Mouse (Mus musculus) kidney, embryonic 15.5 days (tissue): Measurements from ENCODE around the gene Hspa12a. TPM values are rescaled to one million over a fixed set of nuclear protein-coding genes. Genes with fewer than 3 reads are reported as not detected.
A peak's percentile ranks its signal among the peaks of the same experiment; 100 is the strongest.
"Not testable (repeated sequence)": the region's sequence is repeated elsewhere in the genome, so short reads cannot be mapped to it uniquely, and the experiment has no call there.

ENCODE experiments used
- ATAC-seq: fragments of 200-750 bp; cut with Nextera tagmentation; replicated peaks from 2 replicates; pipeline ENCODE4 v1.8.0; 2017; ENCODE audit warnings: moderate TSS enrichment; ENCODE audit not compliant: low FRiP score
- H3K27ac ChIP-seq: fragments of 300-500 bp; sonication (generic); 2 replicates; pipeline ENCODE4 v1.5.1; 2015; ENCODE audit warnings: mild to moderate bottlenecking, inconsistent platforms
- H3K27me3 ChIP-seq: fragments of 300-500 bp; sonication (generic); 2 replicates; pipeline ENCODE4 v1.6.1; 2015; ENCODE audit warnings: inconsistent platforms
- H3K36me3 ChIP-seq: fragments of 300-500 bp; sonication (generic); 2 replicates; pipeline ENCODE4 v1.6.1; 2015; ENCODE audit warnings: inconsistent platforms
- H3K4me1 ChIP-seq: fragments of 300-500 bp; sonication (generic); 2 replicates; pipeline ENCODE4 v1.6.1; 2015; ENCODE audit warnings: inconsistent platforms
- H3K4me2 ChIP-seq: fragments of 300-500 bp; sonication (generic); 2 replicates; pipeline ENCODE4 v1.6.1; 2015; ENCODE audit warnings: moderate library complexity, mild to moderate bottlenecking, inconsistent platforms
- H3K4me3 ChIP-seq: fragments of 300-500 bp; sonication (generic); replicated peaks from 2 replicates; pipeline ENCODE4 v1.5.1; 2015; ENCODE audit warnings: mild to moderate bottlenecking, inconsistent platforms
- H3K9ac ChIP-seq: fragments of 300-500 bp; sonication (generic); 2 replicates; pipeline ENCODE4 v1.6.1; 2015; ENCODE audit warnings: mild to moderate bottlenecking, inconsistent platforms
- H3K9me3 ChIP-seq: fragments of 300-500 bp; sonication (generic); replicated peaks from 2 replicates; pipeline ENCODE4 v1.6.1; 2016; ENCODE audit warnings: inconsistent platforms
- WGBS: fragments of 180-500 bp; shearing (Covaris S2); methylation state at CpG from one replicate; pipeline ENCODE4 v1.1.7; 2015; ENCODE audit warnings: mixed read lengths; 5-methylcytosine and 5-hydroxymethylcytosine counted together
- polyA plus RNA-seq: library from polyadenylated mRNA; unstranded; fragments of >200 nt; fragmentation: Nextera tagmentation; extraction: Ambion mirVana; gene quantifications from 2 replicates; pipeline ENCODE4 v1.2.1, GENCODE M21; 2015

Hspa12a gene
- polyA plus RNA-seq, 1 experiment from 2014 or later, result 16.6 TPM

DNA sequence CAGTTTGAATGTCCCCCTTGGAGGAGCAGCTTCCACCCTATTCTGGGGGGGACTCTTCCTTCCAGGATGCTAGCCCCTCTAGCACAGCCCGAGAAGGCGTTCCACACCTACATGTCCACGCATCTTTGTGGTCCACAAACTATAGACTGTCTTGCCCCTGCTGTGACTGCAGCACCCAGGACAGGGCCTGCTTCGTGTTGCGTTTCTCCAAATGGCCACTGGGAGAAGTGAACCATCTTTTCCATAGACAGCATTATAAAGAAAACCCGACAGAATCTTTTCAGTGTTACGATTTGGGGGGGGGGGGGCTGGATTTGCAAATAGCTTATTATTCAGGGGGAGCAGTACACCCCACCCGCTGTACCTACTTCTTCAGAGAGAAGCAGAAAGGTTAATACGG lies 36.8 kb downstream of the Hspa12a start:
- ATAC-seq, result no peak
- no peaks in the 10 kb centered on the region for H3K36me3 ChIP-seq
- no peak overlapping the region for H3K4me2 ChIP-seq
- H3K4me3 ChIP-seq, result no peak overlapping the region
- H3K27ac ChIP-seq, result no peak overlapping the region
- H3K27me3 ChIP-seq, result peaks cover 5% of the 10 kb centered on the region; the same call in 1 of the 2 replicates
- peaks cover 19% of the 10 kb centered on the region for H3K4me1 ChIP-seq
- 43% methylated on average over 9 of the region's 9 CpGs for WGBS
- no peak overlapping the region for H3K9ac ChIP-seq
- no peaks in the 10 kb centered on the region for H3K9me3 ChIP-seq

DNA sequence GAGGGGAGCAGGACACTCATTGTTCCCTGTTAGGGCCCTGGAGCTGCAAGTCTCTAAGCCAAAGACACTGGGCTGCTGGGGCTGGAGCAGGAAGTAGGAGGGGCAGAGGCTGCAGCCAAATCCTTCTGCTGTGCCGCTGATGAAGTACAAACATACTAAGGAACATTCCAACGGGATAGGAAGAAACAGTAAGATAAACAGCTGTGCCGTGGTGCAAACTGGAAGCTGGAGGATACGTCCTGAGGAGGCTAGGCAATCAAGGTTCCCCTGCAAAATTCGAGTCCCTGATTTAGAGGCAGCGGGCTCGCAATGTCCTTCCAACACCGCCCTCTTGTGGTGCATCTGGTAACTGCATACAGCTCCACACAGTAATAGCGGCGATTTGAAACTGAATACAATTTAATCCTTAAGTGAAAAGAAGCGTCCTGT lies 39.5 kb downstream of the Hspa12a start:
- Histone ChIP-seq H3K4me3 (peak overlapping the region; percentile 33), H3K4me2 (peak overlapping the region; percentile 60), H3K9ac (no peak overlapping the region), H3K27me3 (peaks cover 5% of the 10 kb centered on the region; the same call in 1 of the 2 replicates), H3K36me3 (no peaks in the 10 kb centered on the region), H3K9me3 (no peaks in the 10 kb centered on the region), H3K4me1 (peaks cover 13% of the 10 kb centered on the region), H3K27ac (peak overlapping the region; percentile 70; the same call in 1 of the 2 replicates)
- 0% methylated on average over 11 of the region's 11 CpGs for WGBS
- peak; percentile 80 for ATAC-seq

DNA sequence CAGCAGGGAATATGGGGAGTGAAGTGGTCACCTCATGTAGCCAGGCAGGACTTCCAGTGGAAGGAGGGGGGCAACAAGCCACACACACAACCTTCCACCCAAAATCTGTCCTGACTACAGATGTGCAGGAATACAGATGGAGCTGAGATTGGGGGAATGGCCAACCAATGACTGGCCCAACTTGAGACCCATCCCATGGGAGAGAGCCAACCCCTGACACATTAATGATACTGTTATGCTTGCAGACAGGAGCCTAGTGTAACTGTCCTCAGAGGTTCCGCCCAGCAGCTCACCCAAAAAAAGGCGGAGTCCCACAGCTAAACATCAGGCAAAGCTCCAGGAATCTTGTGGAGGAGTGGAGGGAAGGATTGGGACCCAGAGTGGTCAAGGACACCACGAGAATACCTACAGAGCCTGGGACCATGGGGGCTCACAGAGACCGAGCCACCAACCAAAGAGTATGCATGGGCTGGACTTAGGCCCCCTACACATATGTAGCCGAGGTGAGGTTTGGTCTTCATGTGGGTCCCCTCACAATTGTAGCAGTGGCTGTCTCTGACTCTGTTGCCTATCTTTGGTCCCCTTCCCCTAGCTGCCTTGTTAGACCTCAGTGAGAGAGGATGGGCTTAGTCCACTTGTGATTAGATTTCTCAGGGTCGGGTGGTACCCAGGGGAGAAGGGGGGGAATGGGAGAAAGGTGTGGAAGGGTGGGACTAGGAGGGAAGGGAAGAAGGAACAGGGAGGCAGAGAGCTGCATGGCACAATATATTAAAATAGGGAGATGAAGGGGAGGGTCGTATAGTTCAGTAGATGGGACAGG lies 40.2 kb downstream of the Hspa12a start:
- ATAC-seq, result no peak
- H3K4me3 ChIP-seq, result peak overlapping the region; percentile 33; the same call in 1 of the 2 replicates

DNA sequence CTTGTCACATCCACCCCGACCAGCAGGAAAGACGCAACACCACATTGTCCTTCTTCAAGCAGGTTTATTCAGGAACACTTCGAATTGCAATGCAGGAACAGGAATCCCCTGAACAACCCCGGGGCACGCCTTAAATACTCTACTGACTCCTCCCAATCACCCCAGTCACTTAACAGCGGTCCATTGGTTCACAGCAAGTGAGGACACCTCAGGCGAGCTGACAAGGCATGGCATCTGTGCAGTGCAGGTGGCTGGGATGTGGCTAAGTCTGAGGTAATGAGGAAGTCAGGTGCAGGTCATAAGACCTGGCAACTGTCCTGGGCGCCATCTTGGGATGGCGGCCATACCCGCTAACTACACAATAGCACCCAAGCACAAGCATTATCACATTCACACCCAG lies 43.0 kb downstream of the Hspa12a start:
- H3K9ac ChIP-seq, H3K27ac ChIP-seq, H3K27me3 ChIP-seq, ATAC-seq, H3K4me3 ChIP-seq, H3K36me3 ChIP-seq, H3K4me1 ChIP-seq, H3K4me2 ChIP-seq: not testable (repeated sequence)
- WGBS, result 94% methylated on average over 10 of the region's 10 CpGs
- peaks cover 11% of the 10 kb centered on the region for H3K9me3 ChIP-seq

More for the DNA sequence above, 40.2 kb downstream of the Hspa12a start:
- peaks cover 5% of the 10 kb centered on the region; the same call in 1 of the 2 replicates for H3K27me3 ChIP-seq
- no peaks in the 10 kb centered on the region for H3K36me3 ChIP-seq
- H3K9ac ChIP-seq, result no peak overlapping the region
- WGBS, result 62% methylated on average over 7 of the region's 7 CpGs
- H3K27ac ChIP-seq, result peak overlapping the region; percentile 70; the same call in 1 of the 2 replicates
- peak overlapping the region; percentile 60 for H3K4me2 ChIP-seq
- peaks cover 10% of the 10 kb centered on the region for H3K4me1 ChIP-seq
- peaks cover 2% of the 10 kb centered on the region; the same call in 1 of the 2 replicates for H3K9me3 ChIP-seq

DNA sequence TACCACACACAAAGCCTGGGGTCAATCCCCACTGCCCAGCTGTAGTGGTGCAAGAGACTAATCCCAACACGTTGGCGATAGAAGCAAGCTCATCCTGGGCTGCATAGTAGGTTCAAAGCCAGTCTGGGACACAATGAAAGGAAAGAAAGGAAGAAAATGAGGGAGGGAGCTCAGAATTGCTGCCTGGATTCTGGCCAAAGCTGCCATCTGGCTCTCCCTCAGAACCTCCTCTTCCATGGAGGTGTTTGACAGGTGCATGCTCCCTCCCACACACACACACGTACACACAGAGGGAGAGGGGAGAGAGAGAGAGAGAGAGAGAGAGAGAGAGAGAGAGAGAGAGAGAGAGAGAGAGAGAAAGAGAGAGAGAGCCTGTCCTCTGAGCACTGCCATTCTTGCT lies 47.2 kb downstream of the Hspa12a start:
- WGBS, result 65% methylated on average over 3 of the region's 3 CpGs
- no peaks in the 10 kb centered on the region for H3K36me3 ChIP-seq
- H3K9ac ChIP-seq, result no peak overlapping the region

DNA sequence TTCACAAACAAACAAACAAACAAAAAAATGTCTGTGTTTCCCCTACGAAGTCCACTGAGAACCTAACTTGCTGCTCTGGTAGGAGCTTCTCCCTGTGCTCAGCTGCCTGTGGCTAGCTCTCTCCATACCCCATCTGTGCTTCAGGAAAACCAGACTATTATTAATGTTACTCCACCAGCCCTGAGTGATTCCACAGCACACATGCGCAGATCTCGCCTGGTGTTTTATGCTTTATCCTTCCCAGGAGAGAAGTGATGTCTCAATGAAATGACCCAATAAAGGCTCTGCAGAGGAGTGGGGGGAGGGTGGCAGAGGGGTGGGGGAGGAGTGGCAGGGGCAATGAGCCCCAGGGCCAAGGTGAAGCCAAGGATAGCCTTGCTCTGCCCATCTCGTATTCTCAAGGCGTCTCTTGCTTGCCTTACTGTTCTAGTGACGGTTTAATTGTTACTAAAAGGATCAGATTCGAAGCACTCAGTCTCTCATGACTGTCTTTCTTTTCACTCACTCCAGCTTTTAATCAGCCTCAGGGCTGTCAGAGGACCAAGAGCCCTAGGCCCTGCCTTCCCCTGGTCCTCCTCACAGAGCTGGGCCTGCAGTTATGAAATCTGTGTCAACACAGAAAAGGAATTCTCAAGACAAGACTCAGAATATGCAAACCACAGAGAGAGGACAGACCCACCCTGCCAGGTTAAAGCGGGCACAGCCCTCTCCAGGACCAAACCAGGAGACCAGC lies 54.0 kb downstream of the Hspa12a start:
- Histone ChIP-seq H3K36me3 (no peaks in the 10 kb centered on the region), H3K27me3 (no peaks in the 10 kb centered on the region), H3K9ac (no peak overlapping the region), H3K4me1 (peaks cover 11% of the 10 kb centered on the region), H3K4me2 (no peak overlapping the region), H3K9me3 (no peaks in the 10 kb centered on the region), H3K4me3 (no peak overlapping the region), H3K27ac (no peak overlapping the region)
- no peak for ATAC-seq
- WGBS, result 30% methylated on average over 8 of the region's 8 CpGs

More for the DNA sequence above, 47.2 kb downstream of the Hspa12a start:
- no peaks in the 10 kb centered on the region for H3K4me1 ChIP-seq
- H3K9me3 ChIP-seq, result peaks cover 11% of the 10 kb centered on the region
- H3K27ac ChIP-seq, result no peak overlapping the region
- no peak overlapping the region for H3K4me3 ChIP-seq
- no peaks in the 10 kb centered on the region for H3K27me3 ChIP-seq
- ATAC-seq, result no peak
- H3K4me2 ChIP-seq, result no peak overlapping the region

DNA sequence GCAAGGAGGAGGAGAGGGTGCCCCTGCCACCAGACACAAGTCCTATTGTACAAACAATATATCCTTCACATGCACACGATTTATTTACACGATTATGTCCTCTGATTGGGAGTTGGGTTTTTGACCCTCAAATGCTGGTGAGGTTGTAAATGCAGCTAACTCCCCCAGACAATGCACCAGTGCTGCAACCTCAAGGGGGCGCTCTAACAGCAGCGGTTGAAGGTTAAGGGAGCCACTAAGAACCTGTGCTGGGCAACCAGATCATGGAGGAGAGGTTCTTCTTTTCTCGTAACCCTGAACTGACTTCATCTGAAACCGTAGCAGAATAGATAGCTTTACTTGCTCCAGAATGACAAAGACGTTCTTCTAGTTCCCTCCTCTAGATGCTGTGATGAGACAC lies 57.0 kb downstream of the Hspa12a start:
- Histone ChIP-seq H3K9me3 (no peaks in the 10 kb centered on the region), H3K9ac (no peak overlapping the region), H3K4me1 (peaks cover 11% of the 10 kb centered on the region), H3K27ac (no peak overlapping the region), H3K4me3 (no peak overlapping the region), H3K27me3 (no peaks in the 10 kb centered on the region), H3K4me2 (no peak overlapping the region), H3K36me3 (no peaks in the 10 kb centered on the region)
- WGBS, result 63% methylated on average over 7 of the region's 7 CpGs
- no peak for ATAC-seq

DNA sequence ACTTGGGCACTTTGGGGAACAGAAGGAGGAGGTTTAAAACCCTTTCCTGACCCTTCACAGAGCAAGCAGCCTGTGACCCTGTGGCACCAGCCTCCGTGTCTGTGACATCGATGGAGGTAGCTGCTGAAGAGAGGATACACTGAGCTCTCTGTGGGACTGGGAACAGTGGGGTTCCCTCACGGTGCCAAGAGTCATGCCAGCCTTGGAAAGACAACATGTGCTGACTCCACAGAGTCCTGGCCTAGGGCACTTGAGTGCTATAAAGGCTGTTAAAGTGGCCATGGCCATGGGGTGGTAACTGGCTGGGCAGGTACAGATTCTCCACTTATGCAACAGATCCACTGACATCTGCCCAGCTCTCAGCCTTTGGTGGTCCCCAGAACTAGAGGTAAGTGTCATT lies 60.0 kb downstream of the Hspa12a start:
- Histone ChIP-seq H3K4me2 (no peak overlapping the region), H3K4me1 (peaks cover 5% of the 10 kb centered on the region; the same call in 1 of the 2 replicates), H3K36me3 (no peaks in the 10 kb centered on the region), H3K9ac (no peak overlapping the region), H3K27ac (no peak overlapping the region), H3K4me3 (no peak overlapping the region), H3K27me3 (no peaks in the 10 kb centered on the region), H3K9me3 (no peaks in the 10 kb centered on the region)
- no peak for ATAC-seq
- 76% methylated on average over 3 of the region's 3 CpGs for WGBS

DNA sequence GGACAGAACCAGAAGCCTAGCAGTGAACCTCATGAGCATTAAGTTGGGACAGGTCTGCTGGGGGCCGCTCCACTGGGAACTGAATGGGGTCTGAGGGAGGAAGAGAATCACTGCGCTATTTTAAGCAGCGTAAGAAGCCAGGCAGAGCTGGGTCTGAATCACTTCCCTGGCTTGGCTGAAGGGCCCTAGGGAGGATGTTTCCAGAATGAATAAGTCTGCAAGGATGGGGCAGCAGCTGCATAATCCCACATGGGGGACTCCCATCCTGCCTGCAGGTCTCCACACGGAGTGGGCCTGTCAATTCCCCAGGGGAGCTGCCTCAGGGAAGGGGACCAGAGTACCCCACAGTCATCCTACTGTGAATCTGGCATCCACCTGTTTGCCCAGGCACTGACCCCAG lies 61.1 kb downstream of the Hspa12a start:
- Histone ChIP-seq H3K4me2 (no peak overlapping the region), H3K36me3 (no peaks in the 10 kb centered on the region), H3K4me1 (peaks cover 8% of the 10 kb centered on the region; the same call in 1 of the 2 replicates), H3K27me3 (no peaks in the 10 kb centered on the region), H3K4me3 (no peak overlapping the region), H3K9me3 (no peaks in the 10 kb centered on the region), H3K27ac (no peak overlapping the region), H3K9ac (no peak overlapping the region)
- WGBS, result 77% methylated on average over 4 of the region's 4 CpGs
- no peak for ATAC-seq

DNA sequence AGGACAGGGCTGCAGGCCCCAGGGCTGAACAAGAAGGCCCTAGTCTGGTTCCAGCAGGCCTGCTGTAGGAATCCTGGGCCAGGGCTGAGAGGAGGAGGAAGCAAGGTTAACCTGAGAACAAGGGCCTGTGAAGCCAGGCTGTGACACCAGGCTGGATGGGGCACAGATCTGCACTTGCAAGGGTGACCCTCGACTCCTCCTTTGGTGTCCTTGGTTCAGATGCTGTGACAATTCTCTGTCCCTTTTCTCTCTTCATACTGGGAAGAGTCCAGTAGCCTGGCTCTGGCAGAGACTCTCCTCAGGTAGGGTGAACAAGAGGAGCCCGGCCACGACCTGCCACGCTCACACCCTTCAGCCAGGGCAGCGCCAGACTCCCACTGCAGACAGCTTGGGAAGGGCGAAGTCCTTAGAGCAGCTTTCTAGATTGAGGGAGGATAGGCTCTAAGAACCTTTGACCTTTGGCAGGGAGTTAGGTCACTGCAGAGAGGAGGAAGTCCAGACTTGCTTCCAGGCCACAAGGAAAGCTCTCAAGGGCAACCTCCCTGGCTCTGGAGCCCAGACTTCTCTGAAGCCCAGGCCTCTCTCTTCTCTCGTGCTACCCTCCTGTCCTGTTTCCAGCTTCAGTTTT lies 64.0 kb downstream of the Hspa12a start:
- Histone ChIP-seq H3K27me3 (no peaks in the 10 kb centered on the region), H3K4me3 (no peak overlapping the region), H3K27ac (no peak overlapping the region), H3K36me3 (no peaks in the 10 kb centered on the region), H3K4me2 (no peak overlapping the region), H3K4me1 (peaks cover 8% of the 10 kb centered on the region; the same call in 1 of the 2 replicates), H3K9me3 (no peaks in the 10 kb centered on the region), H3K9ac (no peak overlapping the region)
- no peak for ATAC-seq
- 65% methylated on average over 7 of the region's 7 CpGs for WGBS

DNA sequence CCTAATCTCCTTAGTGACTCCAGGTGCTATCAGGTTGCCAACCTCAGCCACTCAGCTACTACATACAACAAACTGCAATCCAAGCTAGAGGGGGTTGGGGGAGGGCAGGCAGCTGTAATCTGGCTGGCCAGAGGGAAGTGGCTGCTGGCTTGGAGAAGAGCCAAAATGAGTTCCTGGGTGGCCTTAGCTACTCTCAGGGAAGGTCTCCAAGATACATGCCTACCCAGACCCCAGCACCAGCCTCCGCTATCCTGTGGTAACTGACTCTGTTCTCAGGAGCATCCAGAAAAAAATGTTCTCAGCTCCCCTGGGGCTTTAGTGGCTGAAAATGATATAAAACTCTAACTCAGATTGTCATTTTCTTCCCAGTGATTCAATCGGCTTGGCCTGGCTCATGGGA lies 64.9 kb downstream of the Hspa12a start:
- no peak overlapping the region for H3K4me2 ChIP-seq
- WGBS, result 61% methylated on average over 2 of the region's 2 CpGs
- no peak overlapping the region for H3K9ac ChIP-seq
- H3K4me1 ChIP-seq, result peaks cover 8% of the 10 kb centered on the region; the same call in 1 of the 2 replicates
- H3K36me3 ChIP-seq, result no peaks in the 10 kb centered on the region
- ATAC-seq, result no peak
- no peak overlapping the region for H3K27ac ChIP-seq
- H3K9me3 ChIP-seq, result no peaks in the 10 kb centered on the region
- no peak overlapping the region for H3K4me3 ChIP-seq
- no peaks in the 10 kb centered on the region for H3K27me3 ChIP-seq

DNA sequence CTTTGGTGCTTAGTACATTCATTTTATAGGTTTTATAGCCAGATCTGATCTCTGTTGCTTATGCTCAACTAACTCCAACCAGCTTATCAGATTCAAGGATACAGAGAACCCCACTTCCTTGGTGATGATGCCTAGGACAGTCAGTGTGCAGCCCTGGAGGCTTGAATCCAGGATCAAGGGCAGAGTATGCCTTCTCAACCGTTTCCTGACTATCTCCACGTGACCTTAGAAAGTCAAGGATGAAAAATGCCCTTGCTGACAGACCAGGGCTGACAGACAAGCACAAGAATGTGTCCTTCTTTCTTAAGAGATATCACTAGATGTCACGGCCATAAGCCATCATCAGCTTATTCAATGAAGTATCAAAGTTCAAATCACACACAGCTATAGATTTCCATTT lies 69.9 kb downstream of the Hspa12a start:
- WGBS, result 63% methylated on average over 3 of the region's 3 CpGs
- Histone ChIP-seq H3K27ac (no peak overlapping the region), H3K27me3 (no peaks in the 10 kb centered on the region), H3K36me3 (no peaks in the 10 kb centered on the region), H3K9ac (no peak overlapping the region), H3K4me2 (no peak overlapping the region), H3K4me1 (peaks cover 13% of the 10 kb centered on the region; the same call in 1 of the 2 replicates), H3K9me3 (no peaks in the 10 kb centered on the region), H3K4me3 (no peak overlapping the region)
- no peak for ATAC-seq
